Mouse (Mus musculus): Measurements from ENCODE around the gene Ksr1.

- TF ChIP-seq EP300 (IDR thresholded peaks at IDR 0.05; ENCODE audit: insufficient read depth, low read depth, low read length) (no peak), CTCF (IDR thresholded peaks at IDR 0.05) (no peak)
Observed at GRCm38 (mm10) chr11:79036324-79036723, 109.9 kb downstream of the Ksr1 start.

Data from heart, adult 2 months (tissue).